Mouse (Mus musculus): ENCODE results near the gene Med16.
"Not testable (repeated sequence)": the region's sequence is repeated elsewhere in the genome, so short reads cannot be mapped to it uniquely, and the experiment has no call there.

Gene Med16

DNA sequence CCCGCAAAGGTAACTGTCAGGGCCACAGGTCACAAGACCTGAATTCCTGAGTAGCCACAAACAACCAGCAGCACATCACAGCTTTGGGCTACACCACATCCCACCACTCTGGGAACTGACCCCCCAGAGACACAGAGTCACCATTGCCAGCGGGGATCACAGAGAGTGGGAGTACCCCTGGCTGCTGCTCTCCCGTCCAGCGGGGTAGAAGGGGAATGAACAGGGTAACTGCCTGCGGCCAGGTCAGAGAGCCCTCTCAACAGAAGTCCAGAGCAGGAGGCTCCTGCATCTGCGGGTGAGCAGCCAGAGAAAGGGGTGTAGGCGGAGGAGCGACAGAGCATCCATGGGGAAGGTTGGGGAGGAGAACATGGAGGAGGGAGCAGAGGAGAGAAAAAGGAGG lies 7.4 kb upstream of the Med16 start:
- no peak for DNase-seq

DNA sequence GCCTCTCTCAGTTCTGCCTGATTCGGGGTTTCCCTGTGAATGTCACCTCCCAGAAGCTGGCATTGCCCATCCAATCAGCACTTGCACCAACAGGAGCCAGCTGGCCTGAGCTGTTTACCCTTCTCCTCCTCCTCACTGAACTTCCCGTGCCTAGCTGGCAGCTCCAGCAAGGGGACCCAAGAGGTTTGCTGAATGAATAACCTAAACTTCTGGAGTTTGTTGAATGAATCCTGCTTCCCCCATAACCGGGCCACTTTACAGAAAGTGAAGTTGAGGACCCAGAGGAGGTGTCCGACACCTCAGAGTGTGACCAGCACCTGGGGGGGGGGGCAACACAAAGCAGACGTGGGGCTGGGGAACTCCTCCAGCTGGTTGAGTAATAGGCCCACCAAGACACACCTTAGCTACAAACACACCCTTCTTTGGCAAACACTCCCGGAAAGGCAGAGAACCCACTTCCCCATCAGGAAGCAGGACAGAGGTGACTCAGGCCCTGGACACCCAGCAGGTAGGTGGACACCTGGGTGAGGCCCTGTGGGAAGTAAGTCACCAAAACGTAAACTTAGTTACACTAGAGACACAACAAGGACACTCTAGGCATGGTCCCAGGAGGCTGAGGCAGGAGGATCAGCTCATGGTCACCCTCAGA lies 6.3 kb upstream of the Med16 start:
- no peak for DNase-seq

DNA sequence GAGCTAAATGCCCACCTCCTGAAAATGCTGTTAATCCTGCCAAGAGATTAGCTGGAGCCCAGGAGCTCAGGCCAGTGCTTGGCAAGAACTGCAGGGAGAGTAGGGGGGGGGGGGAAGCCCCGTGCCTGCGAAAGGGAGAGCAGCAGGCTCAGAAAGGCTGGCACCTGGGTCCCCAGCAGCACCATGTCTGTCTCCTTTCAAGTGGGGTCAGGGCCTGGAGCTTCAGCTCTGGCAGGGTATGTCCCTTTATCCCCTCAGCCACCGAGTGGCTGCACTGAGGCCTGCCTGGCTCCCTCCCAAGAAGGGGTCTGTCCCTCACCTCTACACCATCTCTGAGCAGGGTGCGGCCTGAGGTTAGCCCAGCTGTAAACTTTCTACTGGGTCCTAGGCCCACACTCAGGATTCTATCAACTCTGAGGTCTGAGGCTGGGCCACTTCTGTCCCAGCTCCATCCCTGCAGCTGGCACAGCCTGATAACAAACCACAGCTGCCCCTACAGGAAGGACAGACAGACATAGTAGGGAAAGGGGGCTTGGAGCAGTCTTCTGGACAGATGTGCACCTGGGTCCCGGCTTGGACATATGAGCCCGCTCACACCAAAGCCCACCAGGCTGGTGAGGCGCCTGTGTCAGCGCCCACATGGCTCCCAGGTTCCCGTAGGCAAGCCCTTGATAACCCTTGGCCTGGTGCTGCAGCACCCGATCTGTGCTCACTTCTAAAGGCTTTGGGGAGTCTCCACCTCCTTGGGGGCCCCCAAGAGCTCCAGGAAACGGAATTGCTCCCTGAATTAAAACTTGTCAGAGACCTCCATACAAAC lies 5.6 kb upstream of the Med16 start:
- no peak for DNase-seq

DNA sequence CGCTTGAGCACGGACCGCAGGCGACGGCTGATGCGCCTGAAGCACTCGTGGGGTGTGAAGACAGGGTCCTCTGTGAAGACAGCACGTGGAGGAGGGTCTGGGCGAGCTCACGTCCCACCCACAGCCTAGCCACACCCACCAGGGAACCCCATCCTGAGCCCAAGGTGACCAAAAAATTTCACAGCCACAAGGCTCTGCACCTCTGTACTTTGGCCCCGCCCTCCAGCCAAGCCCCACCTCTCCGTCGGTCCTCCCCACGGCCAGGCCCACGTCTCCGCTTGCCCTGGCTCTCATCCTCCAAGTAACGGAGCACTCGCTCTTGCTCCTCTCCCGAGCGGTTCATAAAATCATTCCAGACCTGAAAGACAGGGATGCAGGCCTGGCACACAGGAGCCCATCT lies 3.7 kb upstream of the Med16 start:
- DNase-seq = no peak

DNA sequence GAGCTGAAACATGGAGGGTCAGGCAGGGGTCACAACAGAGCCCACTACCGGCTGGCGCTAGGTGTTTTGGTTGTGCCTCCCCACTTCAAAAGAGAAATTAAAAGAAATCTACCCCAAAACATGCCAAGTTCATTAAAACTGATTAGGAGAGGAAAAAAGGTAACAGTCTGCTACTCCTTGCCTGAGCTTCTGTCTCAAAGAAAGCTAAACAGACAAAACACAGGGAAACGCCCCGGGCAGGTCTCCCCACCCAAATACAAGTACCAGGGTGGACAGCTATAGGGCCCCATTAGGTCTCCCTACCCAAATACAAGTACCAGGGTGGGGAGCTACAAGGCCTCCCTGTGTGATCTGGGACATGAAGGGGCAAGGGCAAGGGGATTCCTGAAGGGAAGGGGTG lies 1.8 kb upstream of the Med16 start, which contains the start of gene Gm26602:
Gm26602 (plus strand) TSS at position 301 of the 400 bp plus-strand sequence.
- no peak for DNase-seq

DNA sequence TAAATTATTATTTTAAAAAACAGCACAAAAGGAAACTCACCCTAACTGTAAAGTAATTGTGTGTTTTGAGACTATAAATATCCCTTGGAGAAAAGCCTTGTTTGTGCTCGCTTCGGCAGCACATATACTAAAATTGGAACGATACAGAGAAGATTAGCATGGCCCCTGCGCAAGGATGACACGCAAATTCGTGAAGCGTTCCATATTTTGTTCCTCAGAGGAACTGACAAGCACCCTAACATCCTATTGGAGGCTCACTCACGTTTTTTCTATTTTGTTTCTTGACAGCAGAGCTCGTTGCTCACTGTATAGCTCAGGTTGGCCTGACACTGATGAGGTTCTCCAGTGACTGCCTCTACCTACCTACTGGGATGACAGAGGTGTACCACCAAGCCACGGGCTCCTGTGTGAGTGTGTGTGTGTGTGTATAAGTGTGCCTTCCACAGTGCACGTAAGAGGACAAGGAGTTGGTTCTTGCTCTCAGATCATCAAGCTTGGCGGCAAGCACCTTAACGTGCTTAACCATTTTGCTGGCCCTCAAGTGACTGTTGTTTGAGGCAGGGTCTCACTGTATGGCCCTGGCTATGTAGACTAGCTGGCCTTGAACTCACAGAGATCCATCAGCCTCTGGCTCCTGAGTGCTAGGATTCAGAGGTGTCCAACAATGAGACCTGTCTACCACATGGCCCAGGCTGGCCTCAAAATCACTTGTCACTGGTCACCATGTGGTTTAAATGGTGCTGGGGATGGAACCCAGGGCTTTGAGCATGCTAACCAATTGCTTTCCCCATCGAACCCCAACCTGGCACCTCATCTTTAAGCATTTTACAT lies 584 bp upstream of the Med16 start:
- DNase-seq = peak; percentile 80

DNA sequence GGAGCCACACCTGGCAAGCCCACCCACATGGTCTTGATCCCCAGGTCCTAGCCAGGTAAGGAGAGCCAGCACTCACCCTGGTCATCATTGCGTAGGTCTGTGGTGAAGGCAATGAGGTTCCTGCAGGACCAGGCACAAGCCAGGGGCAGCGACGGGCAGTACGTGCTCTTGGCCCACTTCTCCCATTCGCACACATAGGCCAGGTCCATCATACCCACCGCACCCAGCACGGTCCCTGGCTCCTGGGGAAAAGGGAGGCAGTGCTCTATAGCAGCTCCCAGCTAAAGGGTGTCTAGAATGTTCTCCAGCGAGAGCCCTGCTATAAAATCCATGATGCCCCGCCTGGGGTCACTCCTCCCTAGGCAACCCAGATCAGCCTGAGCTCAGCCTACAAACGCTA lies 1.3 kb downstream of the Med16 start:
- DNase-seq = no peak

DNA sequence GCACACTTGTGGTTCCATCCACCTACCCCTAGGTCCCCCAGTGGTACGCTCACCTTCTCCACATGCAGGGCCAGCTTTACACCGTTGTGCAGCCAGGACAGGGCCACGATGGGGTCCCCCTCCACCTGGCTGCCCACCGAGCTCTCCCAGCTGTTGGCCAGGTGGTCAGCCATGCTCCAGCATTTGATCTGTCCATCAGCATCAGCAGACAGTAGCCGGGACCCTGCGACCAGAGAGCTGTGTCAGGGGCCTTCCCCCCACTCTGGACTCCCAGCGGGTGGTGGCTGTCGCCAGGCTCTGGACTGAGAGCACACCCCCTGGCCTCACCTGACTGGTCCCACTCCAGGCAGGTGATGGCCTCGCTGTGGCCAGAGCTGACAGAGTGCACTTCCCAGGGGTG lies 2.0 kb downstream of the Med16 start:
- DNase-seq = no peak

DNA sequence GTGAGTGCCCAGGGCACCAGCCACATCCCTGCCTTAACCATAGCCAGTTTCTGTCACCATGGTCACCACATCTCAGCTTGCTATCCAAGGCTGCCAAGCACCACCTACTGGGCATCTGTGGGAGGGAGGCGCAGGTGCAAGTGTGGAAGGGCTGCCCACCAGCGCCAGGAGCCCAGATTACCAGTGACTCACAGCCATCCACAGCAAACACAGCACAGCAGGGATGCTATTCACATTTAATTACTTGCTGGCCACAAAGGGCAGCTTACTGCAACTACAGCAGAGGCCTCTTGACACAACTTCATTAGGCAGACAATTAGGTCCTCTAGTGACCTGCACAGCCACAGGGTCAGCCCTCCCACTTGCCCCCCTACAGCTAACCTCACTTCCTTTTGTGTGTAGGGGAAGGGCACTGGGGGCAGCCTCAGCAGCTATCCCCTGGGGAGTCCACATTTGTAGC lies 7.7 kb downstream of the Med16 start:
- DNase-seq = no peak

DNA sequence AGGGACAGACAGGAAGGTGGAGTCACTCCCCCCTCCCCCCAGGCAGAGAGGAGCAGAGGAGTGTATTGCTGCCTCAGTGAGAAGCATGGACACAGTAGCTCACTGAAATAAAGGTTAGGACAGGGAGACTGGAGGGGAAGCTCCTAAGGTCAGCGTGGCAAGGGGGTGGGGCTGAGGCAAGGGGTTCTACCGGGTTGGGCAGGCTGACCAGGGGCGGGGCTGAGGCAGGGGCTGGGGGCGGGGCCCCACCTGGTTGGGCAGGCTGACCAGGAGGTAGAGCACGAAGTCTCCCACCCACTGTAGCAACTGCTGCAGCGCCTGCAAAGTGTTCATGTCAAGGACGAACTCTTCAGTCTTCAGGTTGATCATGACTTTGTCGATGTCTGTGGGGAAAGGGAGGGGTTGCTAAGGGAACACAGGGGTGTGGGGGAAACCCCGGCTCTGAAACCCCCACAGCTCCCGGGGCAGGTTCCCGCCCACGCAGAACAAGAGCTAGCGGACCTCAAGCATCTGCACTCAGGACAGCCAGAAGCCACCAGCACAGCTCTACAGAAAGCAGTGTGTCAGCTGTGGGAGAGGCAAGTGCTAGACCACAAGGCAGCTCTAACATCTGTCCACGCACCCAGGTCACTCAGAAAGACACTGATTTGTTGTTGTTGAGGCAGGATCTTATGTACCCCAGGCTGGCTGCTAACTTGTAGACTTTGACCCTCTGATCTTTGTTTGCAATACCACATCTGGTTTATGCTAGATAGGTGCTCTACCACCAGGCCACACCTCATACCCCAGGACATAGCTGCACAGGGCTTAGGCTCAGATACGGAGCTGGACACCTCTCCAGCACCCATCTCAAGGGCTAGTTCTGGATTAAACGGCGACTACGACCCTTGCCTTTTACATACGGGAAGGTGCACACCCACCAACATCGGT lies 11.1 kb downstream of the Med16 start:
- no peak for DNase-seq

DNA sequence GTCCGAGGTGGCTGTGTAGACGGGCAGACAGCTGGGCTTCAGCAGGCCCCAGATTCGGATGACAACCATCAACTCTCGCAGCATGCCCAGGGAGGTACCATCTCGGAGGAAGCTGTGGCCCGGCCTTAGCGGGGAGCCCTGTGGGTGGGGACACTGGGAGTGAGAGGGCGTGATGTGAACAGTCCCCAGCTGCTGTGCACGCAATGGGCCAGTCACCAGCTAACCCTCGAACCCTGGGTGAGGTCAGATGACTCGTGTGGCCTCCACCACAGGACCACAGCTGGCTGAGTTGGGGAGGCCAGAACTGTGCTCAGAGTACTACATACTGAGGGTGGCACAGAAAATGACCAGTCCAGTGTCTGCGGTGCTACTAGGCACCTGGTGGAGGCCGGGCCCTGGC lies 11.9 kb downstream of the Med16 start:
- no peak for DNase-seq

DNA sequence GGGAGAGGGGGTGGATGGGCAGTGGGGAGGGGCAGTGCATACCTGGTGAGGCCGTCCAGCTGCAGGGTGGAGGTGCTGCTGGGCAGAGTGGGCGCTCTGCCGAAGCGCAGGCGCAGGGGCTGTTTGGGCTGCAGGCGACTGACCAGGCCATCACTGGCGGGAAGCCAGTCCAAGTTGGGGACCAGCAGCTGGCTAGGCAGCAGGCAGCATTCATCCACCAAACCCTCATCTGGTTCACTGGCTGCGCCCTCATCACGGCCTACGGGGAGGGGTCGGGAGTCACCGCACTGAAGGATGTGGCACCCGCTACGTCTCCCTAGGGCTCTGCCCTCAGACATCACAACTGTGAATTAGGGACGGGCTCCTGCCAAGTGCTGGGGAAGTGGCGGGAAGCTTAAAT lies 12.4 kb downstream of the Med16 start:
- no peak for DNase-seq

DNA sequence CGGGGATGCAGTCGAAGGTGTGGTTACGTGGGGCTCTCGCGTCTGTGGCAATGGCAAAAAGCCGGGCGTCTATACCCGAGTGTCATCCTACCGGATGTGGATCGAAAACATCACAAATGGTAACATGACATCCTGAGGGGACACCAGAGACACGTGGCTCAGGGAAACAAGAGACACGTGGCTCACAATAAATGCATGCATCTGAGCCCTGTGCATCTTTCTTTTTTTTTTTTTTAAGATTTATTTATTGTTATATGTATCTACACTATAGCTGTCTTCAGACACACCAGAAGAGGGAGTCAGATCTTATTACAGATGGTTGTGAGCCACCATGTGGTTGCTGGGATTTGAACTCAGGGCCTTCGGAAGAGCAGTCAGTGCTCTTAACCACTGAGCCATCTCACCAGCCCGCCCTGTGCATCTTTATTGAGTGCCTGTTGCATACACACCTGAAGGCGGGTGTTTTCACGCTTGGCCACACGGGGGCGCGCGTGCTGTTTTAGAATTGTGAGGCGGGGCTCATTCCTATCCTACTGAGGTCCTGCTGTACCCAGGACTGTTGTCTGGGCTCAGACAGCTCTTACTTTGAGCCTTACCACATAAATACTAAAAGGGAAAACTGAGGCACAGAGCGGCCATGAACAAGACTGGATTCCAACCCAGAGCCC lies 16.1 kb downstream of the Med16 start:
- DNase-seq = peak; percentile 85

DNA sequence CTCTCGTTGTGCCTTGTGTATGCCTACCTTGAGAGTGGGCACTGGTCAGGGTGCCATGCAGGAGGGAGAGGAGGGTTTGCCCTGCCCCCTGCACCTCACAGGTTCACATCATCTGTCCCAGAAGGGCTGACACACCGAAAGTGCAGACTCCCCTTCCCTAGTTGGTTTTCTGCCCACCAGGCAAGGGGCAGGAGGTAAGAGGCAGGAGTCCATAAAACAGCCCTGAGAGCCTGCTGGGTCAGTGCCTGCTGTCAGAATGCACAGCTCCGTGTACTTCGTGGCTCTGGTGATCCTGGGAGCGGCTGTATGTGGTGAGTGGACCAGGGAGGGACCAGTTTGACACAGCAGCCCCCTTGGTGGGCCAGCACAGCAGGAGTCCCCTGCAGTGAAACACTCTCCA lies 18.1 kb downstream of the Med16 start, which contains the start of gene Cfd:
Cfd (plus strand) TSS at position 184 of the 400 bp plus-strand sequence.
- no peak for DNase-seq

DNA sequence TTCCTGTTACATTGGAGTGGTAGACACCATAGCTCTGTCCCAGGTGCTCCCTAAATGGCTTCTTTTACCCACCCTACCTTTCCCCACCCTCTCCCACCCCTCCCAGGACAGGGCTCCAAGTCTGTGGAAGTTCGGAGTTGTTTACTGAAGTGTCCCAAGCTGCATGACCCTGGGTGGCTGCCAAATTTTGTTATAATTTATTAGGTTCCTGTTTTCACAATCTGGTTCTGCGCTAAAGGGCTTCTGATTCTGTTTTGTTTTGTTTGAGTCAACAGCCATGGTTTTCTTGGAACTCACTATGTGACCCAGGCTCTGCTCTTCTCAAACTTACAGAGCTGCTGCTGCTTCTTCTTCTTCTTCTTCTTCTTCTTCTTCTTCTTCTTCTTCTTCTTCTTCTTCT lies 19.3 kb downstream of the Med16 start:
- peak; percentile 74 for DNase-seq

DNA sequence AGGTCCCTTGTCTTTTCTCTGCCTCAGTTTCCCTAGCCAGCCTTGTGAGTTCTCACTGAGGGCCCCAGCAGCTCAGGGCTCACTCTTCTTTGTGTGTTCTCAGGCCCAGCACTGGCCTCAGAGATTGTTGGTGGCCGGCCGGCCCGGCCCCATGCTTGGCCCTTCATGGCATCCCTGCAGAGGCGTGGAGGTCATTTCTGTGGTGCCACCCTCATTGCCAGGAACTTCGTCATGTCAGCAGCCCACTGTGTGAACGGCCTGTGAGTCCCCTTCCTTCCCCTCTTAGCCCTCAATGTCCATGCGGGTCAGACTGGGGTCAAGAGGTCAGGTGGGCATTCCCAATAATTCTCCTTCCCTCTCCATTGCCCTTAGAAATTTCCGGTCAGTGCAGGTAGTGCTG lies 22.1 kb downstream of the Med16 start:
- no peak for DNase-seq

DNA sequence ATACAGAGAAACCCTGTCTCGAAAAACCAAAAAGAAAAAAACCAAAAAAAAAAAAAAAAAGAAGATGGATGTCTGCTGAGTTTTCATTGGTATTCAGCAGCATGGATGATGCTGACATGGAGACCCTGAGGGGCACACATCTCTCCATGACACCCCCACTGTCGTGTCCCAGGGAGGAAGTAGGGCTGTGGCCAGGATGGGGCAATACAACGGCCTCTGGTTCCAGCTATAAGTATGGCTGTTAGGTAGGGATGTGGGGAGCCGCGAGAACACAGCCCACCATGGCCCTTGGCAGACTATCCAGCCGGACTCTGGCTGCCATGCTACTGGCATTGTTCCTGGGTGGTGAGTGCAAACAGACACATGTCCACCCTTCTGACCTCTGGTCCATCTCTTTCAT lies 22.7 kb downstream of the Med16 start, which contains the start of gene Elane:
Elane (plus strand) TSS at position 194 of the 400 bp plus-strand sequence.
- no peak for DNase-seq

DNA sequence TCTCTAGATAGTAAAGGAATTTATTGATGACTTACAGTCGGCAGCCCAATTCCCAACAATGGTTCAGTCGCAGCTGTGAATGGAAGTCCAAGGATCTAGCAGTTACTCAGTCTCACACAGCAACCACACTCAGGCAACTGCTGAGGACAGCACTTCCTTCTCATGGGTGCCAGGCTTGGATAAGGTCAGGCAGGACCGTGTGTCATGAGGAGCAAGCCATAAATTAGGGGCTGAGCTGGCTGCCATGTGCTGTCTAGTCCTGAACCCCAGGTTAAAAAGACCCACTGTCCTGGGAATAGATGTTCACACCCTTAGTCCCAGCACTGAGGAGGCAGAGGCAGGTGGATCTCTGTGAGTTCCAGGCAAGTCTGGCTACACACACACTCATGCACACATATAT lies 23.8 kb downstream of the Med16 start:
- not testable (repeated sequence) for DNase-seq

DNA sequence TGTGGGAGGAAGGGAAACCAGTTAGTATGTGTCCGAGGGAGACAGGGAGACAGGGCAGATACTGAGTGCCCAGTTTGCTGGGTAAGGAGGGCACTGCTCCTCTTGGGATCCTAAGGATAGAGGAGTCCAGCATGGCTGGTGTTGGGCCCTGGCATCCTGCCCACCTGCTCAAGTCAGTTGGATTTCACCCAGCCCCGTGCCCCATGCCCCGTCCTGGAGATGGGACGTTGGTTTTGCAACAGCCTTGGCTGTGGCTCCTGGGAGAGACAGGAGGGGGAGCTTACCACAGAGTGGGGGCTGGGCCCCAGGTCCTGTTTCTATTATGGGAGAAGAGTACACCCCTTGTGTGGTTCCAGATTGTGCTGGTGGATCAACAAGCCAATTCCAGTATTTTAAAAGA lies 24.3 kb downstream of the Med16 start:
- DNase-seq = peak; percentile 90

DNA sequence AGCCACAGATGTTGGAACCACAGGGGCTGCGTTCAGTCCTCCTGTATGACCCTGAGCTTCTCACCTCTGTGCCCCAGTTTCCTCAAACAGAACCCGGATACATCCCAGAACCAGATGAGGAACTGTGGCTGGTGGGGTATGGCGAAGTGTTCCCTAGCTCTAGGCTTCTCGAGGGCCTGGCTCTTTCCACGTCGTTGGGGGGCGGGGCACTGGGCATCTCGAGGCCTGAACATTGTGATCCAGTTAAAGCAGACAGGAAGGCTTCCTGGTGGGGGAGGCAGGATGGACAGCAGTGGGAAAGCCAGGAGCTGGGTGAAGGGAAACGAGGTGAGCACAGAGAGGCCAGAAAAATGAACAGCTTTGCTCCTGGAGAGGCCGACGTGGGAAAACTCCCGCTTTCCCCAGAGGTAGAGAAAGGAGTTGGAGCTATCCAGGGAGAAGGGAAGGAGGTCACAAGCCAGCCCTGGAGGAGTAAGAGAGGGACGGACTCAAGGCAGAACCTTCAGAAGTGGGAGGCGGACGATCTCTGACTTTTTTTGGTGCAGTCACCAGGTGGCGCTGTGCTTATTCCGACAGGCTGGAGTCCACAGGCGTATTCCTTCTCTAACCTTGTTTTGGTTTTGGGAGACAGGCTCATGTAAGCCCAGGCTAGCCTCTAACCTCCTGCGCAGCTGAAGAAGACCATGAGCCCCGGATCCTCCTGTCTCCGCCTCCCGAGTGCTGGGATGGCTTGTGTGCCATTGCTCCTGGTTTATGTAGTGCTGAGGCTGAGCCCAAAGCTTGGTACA lies 25.2 kb downstream of the Med16 start:
- DNase-seq = peak; percentile 90

DNA sequence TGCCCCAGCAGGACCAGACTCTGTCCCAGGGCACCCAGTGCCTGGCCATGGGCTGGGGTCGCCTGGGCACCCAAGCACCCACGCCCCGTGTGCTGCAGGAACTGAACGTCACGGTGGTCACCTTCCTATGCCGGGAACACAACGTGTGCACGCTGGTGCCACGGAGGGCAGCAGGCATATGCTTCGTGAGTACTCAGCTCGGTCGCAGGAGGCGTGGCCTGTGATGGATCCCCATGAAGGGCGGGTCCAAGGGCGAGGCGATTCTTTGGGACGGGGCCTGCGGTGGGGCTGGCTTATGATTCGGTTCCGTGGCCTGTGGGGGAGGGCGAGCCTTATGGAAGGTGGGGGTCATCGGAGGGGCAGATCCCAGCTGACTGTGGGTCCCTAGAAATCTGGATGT lies 26.7 kb downstream of the Med16 start:
- no peak for DNase-seq
